Mouse (Mus musculus): ENCODE measurements around the gene Tom1l2. TPM values are rescaled to one million over a fixed set of nuclear protein-coding genes. Genes with fewer than 3 reads are reported as not detected.

The Tom1l2 gene
- polyA plus RNA-seq, 1 experiment: 27.4 TPM

DNA sequence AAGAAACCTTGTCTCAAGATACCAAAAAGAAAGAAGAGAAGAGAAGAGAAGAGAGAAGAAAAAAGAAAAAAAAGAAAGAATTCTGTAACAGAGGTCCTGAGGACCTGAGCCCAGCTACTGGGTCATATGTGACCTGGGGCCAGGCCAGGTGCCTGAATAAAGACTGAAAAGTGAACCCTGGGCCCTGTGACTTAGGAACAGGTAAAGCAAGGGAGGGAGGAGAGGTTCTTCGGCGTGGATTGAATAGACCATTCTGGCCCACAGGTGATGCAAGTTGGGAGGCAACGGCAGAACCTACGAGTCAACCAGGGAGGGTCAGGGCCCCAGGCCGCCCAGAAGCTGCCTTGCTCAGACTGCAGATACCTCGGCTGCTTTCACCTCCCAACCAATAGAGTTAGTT, 131.3 kb downstream of the Tom1l2 start:
- Histone ChIP-seq H3K4me2 (ENCODE audit: low read depth) (peak overlapping the region; percentile 93), H3K79me2 (ENCODE audit: control insufficient read depth, insufficient read depth) (peaks cover 38% of the 10 kb centered on the region), H3ac (ENCODE audit: control insufficient read depth, insufficient read length) (no peak overlapping the region), H3K36me3 (ENCODE audit: control insufficient read depth, insufficient read depth) (peaks cover 4% of the 10 kb centered on the region), H3K4me3 (peak overlapping the region; percentile 71), H3K27me3 (ENCODE audit: control insufficient read depth, insufficient read depth, insufficient read length) (no peaks in the 10 kb centered on the region)
- TF ChIP-seq CEBPB (IDR thresholded peaks at IDR 0.05; ENCODE audit: insufficient read depth, poor library complexity, severe bottlenecking) (no peak), E2F4 (IDR thresholded peaks at IDR 0.05; ENCODE audit: insufficient read depth) (no peak), USF1 (IDR thresholded peaks at IDR 0.05; ENCODE audit: low read depth) (no peak), MAX (IDR thresholded peaks at IDR 0.05; ENCODE audit: low read depth) (no peak), TCF12 (IDR thresholded peaks at IDR 0.05; ENCODE audit: insufficient read depth, poor library complexity, severe bottlenecking) (no peak), MYOG (IDR thresholded peaks at IDR 0.05; ENCODE audit: control insufficient read depth in 1 of 3, insufficient read depth in 1 of 3, insufficient read length in 2 of 3, low read depth in 2 of 3) (no peak), POLR2A (IDR thresholded peaks at IDR 0.05; ENCODE audit: insufficient read length, low read depth) (no peak), SRF (IDR thresholded peaks at IDR 0.05; ENCODE audit: control insufficient read depth, insufficient read length, low read depth) (no peak), POLR2AphosphoS2 (IDR thresholded peaks at IDR 0.05; ENCODE audit: insufficient read length, low read depth) (no peak), TCF3 (IDR thresholded peaks at IDR 0.05; ENCODE audit: insufficient read length, low read depth) (no peak), REST (IDR thresholded peaks at IDR 0.05; ENCODE audit: insufficient read depth, insufficient read length) (no peak), MYOD1 (IDR thresholded peaks at IDR 0.05; ENCODE audit: control insufficient read depth in 1 of 3, insufficient read length in 2 of 3, low read depth in 2 of 3) (no peak)

DNA sequence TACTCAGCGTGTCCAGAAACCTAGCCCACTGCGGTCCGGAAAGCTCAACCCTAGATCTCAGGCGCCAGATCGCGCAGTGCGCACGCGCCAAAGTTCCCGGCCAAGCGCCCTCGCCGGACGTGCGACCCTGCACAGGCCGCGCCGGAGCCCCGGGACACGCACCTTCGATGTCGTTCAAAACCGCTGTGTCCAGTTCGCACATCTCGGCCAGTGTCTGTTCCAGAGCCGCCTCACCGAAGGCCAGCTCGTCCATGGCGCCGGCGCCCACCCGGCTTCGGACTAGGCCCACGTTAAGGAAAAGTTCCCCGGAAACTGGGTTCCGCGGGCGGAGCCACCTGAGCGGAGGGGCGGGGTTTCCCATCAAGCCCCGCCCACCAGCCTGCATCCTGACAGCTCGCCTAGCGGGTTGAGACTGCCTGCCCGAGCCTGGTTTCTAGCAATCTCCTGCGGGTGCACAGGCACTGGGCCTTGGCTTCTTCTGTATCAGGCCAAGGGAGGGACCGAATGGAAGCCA, 132.4 kb downstream of the Tom1l2 start:
- peaks cover 4% of the 10 kb centered on the region for H3K36me3 ChIP-seq (ENCODE audit: control insufficient read depth, insufficient read depth)
- TF ChIP-seq USF1 (IDR thresholded peaks at IDR 0.05; ENCODE audit: low read depth) (no peak), MYOD1 (IDR thresholded peaks at IDR 0.05; ENCODE audit: control insufficient read depth in 1 of 3, insufficient read length in 2 of 3, low read depth in 2 of 3) (peak in 1 of 3 experiments; percentile 1), POLR2AphosphoS2 (IDR thresholded peaks at IDR 0.05; ENCODE audit: insufficient read length, low read depth) (peak; percentile 80), REST (IDR thresholded peaks at IDR 0.05; ENCODE audit: insufficient read depth, insufficient read length) (no peak), POLR2A (IDR thresholded peaks at IDR 0.05; ENCODE audit: insufficient read length, low read depth) (peak; percentile 65), MYOG (IDR thresholded peaks at IDR 0.05; ENCODE audit: control insufficient read depth in 1 of 3, insufficient read depth in 1 of 3, insufficient read length in 2 of 3, low read depth in 2 of 3) (peak in 1 of 3 experiments; percentile 24)
- H3K79me2 ChIP-seq (ENCODE audit: control insufficient read depth, insufficient read depth): peaks cover 49% of the 10 kb centered on the region
- peak overlapping the region; percentile 71 for H3K4me3 ChIP-seq
- no peaks in the 10 kb centered on the region for H3K27me3 ChIP-seq (ENCODE audit: control insufficient read depth, insufficient read depth, insufficient read length)
- peak overlapping the region; percentile 93 for H3K4me2 ChIP-seq (ENCODE audit: low read depth)
- H3ac ChIP-seq (ENCODE audit: control insufficient read depth, insufficient read length): peak overlapping the region; percentile 65

DNA sequence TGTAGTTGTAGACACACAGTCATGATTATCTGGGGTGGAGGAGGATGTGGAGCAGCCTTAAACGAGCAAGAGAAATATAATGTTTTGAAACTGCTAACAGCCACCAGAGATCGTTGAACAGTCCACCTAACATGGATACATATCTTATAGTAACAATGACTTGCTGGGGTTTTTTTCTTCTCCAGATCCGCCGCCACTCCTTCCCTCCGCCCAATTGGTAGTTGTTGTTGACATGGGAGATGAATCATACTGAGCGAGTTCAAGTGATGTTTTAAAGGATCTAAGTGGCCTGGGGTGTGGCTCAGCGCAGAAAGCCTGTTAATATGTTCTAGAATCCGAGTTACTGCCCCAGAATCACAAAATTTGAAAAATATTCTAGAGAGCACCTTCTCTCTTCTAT, 133.1 kb downstream of the Tom1l2 start:
- Histone ChIP-seq H3K4me3 (peak overlapping the region; percentile 71), H3K36me3 (ENCODE audit: control insufficient read depth, insufficient read depth) (peaks cover 4% of the 10 kb centered on the region), H3K4me2 (ENCODE audit: low read depth) (peak overlapping the region; percentile 93), H3K27me3 (ENCODE audit: control insufficient read depth, insufficient read depth, insufficient read length) (no peaks in the 10 kb centered on the region), H3K79me2 (ENCODE audit: control insufficient read depth, insufficient read depth) (peaks cover 56% of the 10 kb centered on the region), H3ac (ENCODE audit: control insufficient read depth, insufficient read length) (peak overlapping the region; percentile 65)
- TF ChIP-seq REST (IDR thresholded peaks at IDR 0.05; ENCODE audit: insufficient read depth, insufficient read length): no peak

DNA sequence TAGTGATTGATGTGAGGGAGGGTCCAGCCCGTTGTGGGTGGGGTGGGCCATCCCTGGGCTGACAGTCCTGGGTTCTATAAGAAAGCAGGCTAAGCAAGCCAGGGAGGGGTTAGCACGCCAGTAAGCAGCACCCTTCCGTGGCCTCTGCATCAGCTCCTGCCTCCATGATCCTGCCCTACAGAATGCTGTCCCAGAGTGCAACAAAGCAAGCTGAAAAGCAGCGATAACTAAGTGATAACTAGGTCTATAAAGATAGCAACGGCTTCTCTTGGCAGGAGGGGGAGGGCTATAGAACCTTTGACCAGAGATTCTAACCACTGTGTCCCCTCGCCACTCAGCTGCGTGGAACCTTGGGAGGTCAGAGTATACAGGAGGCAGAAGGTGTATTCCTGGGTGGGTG, 135.2 kb downstream of the Tom1l2 start:
- Histone ChIP-seq H3K79me2 (ENCODE audit: control insufficient read depth, insufficient read depth) (peaks cover 65% of the 10 kb centered on the region), H3K4me3 (no peak overlapping the region), H3K36me3 (ENCODE audit: control insufficient read depth, insufficient read depth) (peaks cover 4% of the 10 kb centered on the region), H3K27me3 (ENCODE audit: control insufficient read depth, insufficient read depth, insufficient read length) (no peaks in the 10 kb centered on the region), H3K4me2 (ENCODE audit: low read depth) (no peak overlapping the region), H3ac (ENCODE audit: control insufficient read depth, insufficient read length) (no peak overlapping the region)
- TF ChIP-seq TCF3 (IDR thresholded peaks at IDR 0.05; ENCODE audit: insufficient read length, low read depth) (no peak), POLR2A (IDR thresholded peaks at IDR 0.05; ENCODE audit: insufficient read length, low read depth) (no peak), SRF (IDR thresholded peaks at IDR 0.05; ENCODE audit: control insufficient read depth, insufficient read length, low read depth) (no peak), POLR2AphosphoS2 (IDR thresholded peaks at IDR 0.05; ENCODE audit: insufficient read length, low read depth) (no peak), E2F4 (IDR thresholded peaks at IDR 0.05; ENCODE audit: insufficient read depth) (no peak), MYOD1 (IDR thresholded peaks at IDR 0.05; ENCODE audit: control insufficient read depth in 1 of 3, insufficient read length in 2 of 3, low read depth in 2 of 3) (no peak), REST (IDR thresholded peaks at IDR 0.05; ENCODE audit: insufficient read depth, insufficient read length) (no peak), MYOG (IDR thresholded peaks at IDR 0.05; ENCODE audit: control insufficient read depth in 1 of 3, insufficient read depth in 1 of 3, insufficient read length in 2 of 3, low read depth in 2 of 3) (no peak), MAX (IDR thresholded peaks at IDR 0.05; ENCODE audit: low read depth) (no peak), TCF12 (IDR thresholded peaks at IDR 0.05; ENCODE audit: insufficient read depth, poor library complexity, severe bottlenecking) (no peak), USF1 (IDR thresholded peaks at IDR 0.05; ENCODE audit: low read depth) (no peak), CEBPB (IDR thresholded peaks at IDR 0.05; ENCODE audit: insufficient read depth, poor library complexity, severe bottlenecking) (no peak)

DNA sequence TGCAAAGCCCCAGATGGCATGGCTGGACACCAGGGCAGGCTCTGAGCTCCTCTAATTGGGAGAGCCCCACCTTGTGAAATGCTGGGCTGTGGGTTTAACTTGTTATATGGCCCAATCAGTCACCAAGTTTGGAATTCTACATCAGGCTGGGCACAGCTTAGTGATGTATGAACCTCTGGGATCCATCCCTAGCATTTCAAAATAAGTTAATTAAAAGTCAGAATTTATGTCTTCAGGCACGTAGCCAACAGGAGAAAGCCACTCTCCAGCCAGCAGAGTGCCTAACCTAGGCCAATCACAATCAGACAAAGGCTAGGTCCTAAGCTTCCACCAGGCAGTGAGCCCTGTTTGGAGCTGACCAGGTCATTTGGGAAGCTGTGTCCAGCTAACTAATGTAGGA, 136.0 kb downstream of the Tom1l2 start:
- peaks cover 72% of the 10 kb centered on the region for H3K79me2 ChIP-seq (ENCODE audit: control insufficient read depth, insufficient read depth)
- H3K27me3 ChIP-seq (ENCODE audit: control insufficient read depth, insufficient read depth, insufficient read length): no peaks in the 10 kb centered on the region
- TF ChIP-seq MYOD1 (IDR thresholded peaks at IDR 0.05; ENCODE audit: control insufficient read depth in 1 of 3, insufficient read length in 2 of 3, low read depth in 2 of 3): no peak
- peaks cover 4% of the 10 kb centered on the region for H3K36me3 ChIP-seq (ENCODE audit: control insufficient read depth, insufficient read depth)
- no peak overlapping the region for H3K4me3 ChIP-seq
- no peak overlapping the region for H3ac ChIP-seq (ENCODE audit: control insufficient read depth, insufficient read length)
- H3K4me2 ChIP-seq (ENCODE audit: low read depth): no peak overlapping the region
